Mouse (Mus musculus) frontal cortex, adult 2 months (tissue): ENCODE results near the gene Fhl4. TPM values are rescaled to one million over a fixed set of nuclear protein-coding genes. Genes with fewer than 3 reads are reported as not detected.

Experiments used
- polyA plus RNA-seq: library from polyadenylated mRNA; depleted of rRNA; stranded (reverse); fragments of >200 nt; gene quantifications from 2 replicates; pipeline ENCODE4 v1.2.3, GENCODE M21; 2012; rRNA removed

The Fhl4 gene
- polyA plus RNA-seq, 1 experiment = 1.3 TPM

Other genes with a start within 250 kb of the Fhl4 start
- 39.6 and 41.1 TPM in 2 replicates for gene Ric8b, start 184.9 kb downstream of the Fhl4 start, polyA plus RNA-seq
- gene Tmem263, start 132 bp upstream of the Fhl4 start, polyA plus RNA-seq = 19.7 and 19.8 TPM in 2 replicates
- 19.8 and 22.6 TPM in 2 replicates for gene Mterf2, start 25.5 kb upstream of the Fhl4 start, polyA plus RNA-seq
- 13.2 and 14.4 TPM in 2 replicates for gene Cry1, start 82.6 kb upstream of the Fhl4 start, polyA plus RNA-seq